Comparison of ENCODE assay signal across 8 mouse cellular contexts in the genomic region with DNA sequence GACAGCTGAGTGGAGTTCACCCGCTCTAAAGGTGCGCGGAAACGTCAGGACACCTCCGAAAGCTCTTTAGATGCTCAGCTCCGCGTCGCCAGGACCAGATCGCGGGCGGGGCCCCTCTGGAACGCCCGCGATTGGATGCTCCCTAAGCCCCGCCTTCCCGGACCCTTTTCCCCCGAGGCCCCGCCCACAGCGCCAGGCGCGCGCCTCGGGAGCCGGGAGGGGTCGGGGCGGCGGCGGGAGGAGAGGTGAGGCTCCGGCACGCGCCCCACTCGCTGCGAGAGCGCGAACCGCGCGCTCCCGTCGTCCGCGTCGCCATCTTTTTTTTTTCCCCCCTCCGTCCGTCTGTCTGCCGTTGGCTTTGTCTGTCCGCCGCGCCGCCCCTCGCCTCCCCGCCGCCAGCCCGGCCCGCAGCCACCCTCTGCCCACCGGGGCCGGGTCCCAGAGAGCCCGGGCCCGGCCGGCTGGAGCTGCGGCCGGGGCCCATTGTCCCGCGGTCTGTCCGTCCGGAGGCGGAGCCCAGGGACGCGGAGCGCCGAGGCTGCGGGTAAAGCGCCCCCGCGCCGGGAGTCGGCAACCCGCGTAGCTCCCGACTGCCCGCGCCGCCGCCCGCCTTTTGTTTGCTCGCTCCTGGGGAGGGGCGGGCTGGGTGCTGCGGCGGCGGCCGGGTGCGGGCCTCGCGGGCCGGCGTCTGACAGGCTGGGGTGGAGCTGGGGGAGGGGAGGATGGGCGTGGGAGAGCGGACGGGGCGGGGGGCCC. TPM values are rescaled to one million over a fixed set of nuclear protein-coding genes. Genes with fewer than 3 reads are reported as not detected.
DNase-seq lines count a peak whose midpoint lies in the region; ATAC-seq lines count a peak whose summit lies in the region.

A gene (plus strand): TSS at position 227 of the 756 bp plus-strand sequence.

- intact Hi-C loops in gastrocnemius, postnatal 14 days (cut with DNase I; ENCODE audit: low total_unique reads): no loop called here
- intact Hi-C loops in left cerebral cortex, postnatal 14 days (cut with DNase I): no loop called here

- peak; percentile 87 for ATAC-seq in intestine, embryonic 14.5 days (replicated peaks; ENCODE audit: low FRiP score, low TSS enrichment, low read depth)

- no peaks in the 10 kb centered on the region for H3K9me3 ChIP-seq in intestine, embryonic 14.5 days (ENCODE audit: control insufficient read depth, low read length)

- peak within 1 kb of the TSS; percentile 89 for H3K4me2 ChIP-seq in intestine, embryonic 14.5 days (ENCODE audit: low read length)

- peak within 1 kb of the TSS; percentile 95 for H3K27ac ChIP-seq in intestine, embryonic 14.5 days (ENCODE audit: low read depth)

- H3K9ac ChIP-seq in intestine, embryonic 14.5 days (ENCODE audit: low read length): peak within 1 kb of the TSS; percentile 99

- H3K4me1 ChIP-seq in intestine, embryonic 14.5 days (replicated peaks; ENCODE audit: control insufficient read depth, insufficient read depth, low read length): peaks cover 16% of the 10 kb centered on the region

- no peaks in the 10 kb centered on the region for H3K27me3 ChIP-seq in intestine, embryonic 14.5 days (replicated peaks; ENCODE audit: control insufficient read depth, insufficient read depth, low read length)

- H3K36me3 ChIP-seq in intestine, embryonic 14.5 days (ENCODE audit: control insufficient read depth, insufficient read depth, low read length): peaks cover 31% of the 10 kb centered on the region

- DNase-seq in adipocyte (ENCODE audit: low spot score): peak; percentile 63
- DNase-seq in embryo, embryonic 10 days (ENCODE audit: low spot score): peak; percentile 91
- peak; percentile 92 for DNase-seq in gastrocnemius, postnatal 14 days
- peak; percentile 91 for DNase-seq in intestine, embryonic 14.5 days (ENCODE audit: low spot score)
- peak; percentile 92 to 93 for DNase-seq in left cerebral cortex, postnatal 14 days (ENCODE audit: low spot score in 2 of 2)
- peak; percentile 96 for DNase-seq in mesoderm, embryonic 11.5 days (ENCODE audit: low read depth, low spot score)
- DNase-seq in right cerebral cortex, postnatal 36 days (ENCODE audit: low spot score in 2 of 2): peak; percentile 86 to 90
- peak; percentile 91 for DNase-seq in yolk sac, embryonic 10.5 days (ENCODE audit: low spot score)

- WGBS in intestine, embryonic 14.5 days: under 1% methylated on average over 83 of the region's 100 CpGs

- peak within 1 kb of the TSS; percentile 91 for H3K4me3 ChIP-seq in intestine, embryonic 14.5 days (ENCODE audit: low read depth, low read length)

RNA-seq across cellular contexts. Expression of the gene that starts here (rescaled TPM):
- 1 to 10 TPM; 7.0 to 7.5 TPM for total RNA-seq in gastrocnemius, postnatal 14 days (2021)
- polyA plus RNA-seq in intestine, embryonic 14.5 days (2014; fragmentation: Nextera tagmentation; extraction: Ambion mirVana): 26.3 and 27.7 TPM in 2 replicates
- total RNA-seq in left cerebral cortex, postnatal 14 days (2021): 10 to 100 TPM; 55.9 to 57.1 TPM

Comparison
In these comparisons a context has a peak if more than half of its experiments do, and no peak if none do; other contexts are left out.
1. Peak in every context shown above with its lines: DNase-seq, ATAC-seq, H3K4me3 ChIP-seq and H3K27ac ChIP-seq.
2. RNA of the gene that starts here (total RNA-seq): 55.9 to 57.1 TPM in left cerebral cortex, postnatal 14 days; 7.0 to 7.5 TPM in gastrocnemius, postnatal 14 days; every median in the first group is over 4 times any median in the second.